Mouse (Mus musculus) G1E (cell line): ENCODE data around the gene Runx3. TPM values are rescaled to one million over a fixed set of nuclear protein-coding genes. Genes with fewer than 3 reads are reported as not detected.

Source experiments
- ATAC-seq: 2 replicates; pipeline ENCODE4 v1.8.0; 2016; ENCODE audit warnings: mild to moderate bottlenecking; ENCODE audit not compliant: insufficient number of reproducible peaks, poor library complexity, low FRiP score, severe bottlenecking; ENCODE audit errors: extremely low read depth
- DNase-seq: peaks from one replicate; pipeline ENCODE4 v3.0.0; 2012; ENCODE audit warnings: low spot score
- H3K27me3 ChIP-seq: 2 replicates; pipeline ENCODE4 v1.6.1; 2012; ENCODE audit warnings: mild to moderate bottlenecking, low read length, inconsistent platforms; ENCODE audit not compliant: insufficient read depth
- H3K36me3 ChIP-seq: replicated peaks from 2 replicates; pipeline ENCODE3; 2012; ENCODE audit warnings: mild to moderate bottlenecking, inconsistent platforms
- H3K4me1 ChIP-seq: 2 replicates; pipeline ENCODE4 v1.6.1; 2012; ENCODE audit warnings: low read depth, low read length, inconsistent platforms, mixed read lengths; ENCODE audit not compliant: insufficient read depth
- H3K4me3 ChIP-seq: 2 replicates; pipeline ENCODE4 v1.5.1; 2012; ENCODE audit warnings: low read depth, mild to moderate bottlenecking, inconsistent platforms, low read length, moderate library complexity, mixed read lengths
- H3K9me3 ChIP-seq: replicated peaks from 2 replicates; pipeline ENCODE4 v1.6.1; 2012; ENCODE audit warnings: inconsistent platforms
- CTCF ChIP-seq: IDR thresholded peaks from 2 replicates; pipeline ENCODE4 v1.5.1; 2012; ENCODE audit warnings: low read depth, low read length, inconsistent platforms, mixed read lengths
- GATA1 ChIP-seq: IDR thresholded peaks from 2 replicates; pipeline ENCODE4 v1.6.1; 2012; ENCODE audit warnings: borderline replicate concordance, low read length, inconsistent platforms, mixed read lengths
- GATA2 ChIP-seq: IDR thresholded peaks from 2 replicates; pipeline ENCODE4 v1.6.1; 2012; ENCODE audit warnings: low read depth, low read length, inconsistent platforms, borderline replicate concordance
- POLR2AphosphoS5 ChIP-seq: IDR thresholded peaks from 2 replicates; pipeline ENCODE4 v1.6.1; 2012; ENCODE audit warnings: low read depth, low read length, inconsistent platforms; ENCODE audit not compliant: insufficient replicate concordance
- TAL1 ChIP-seq: conservative IDR thresholded peaks from 2 replicates; pipeline ENCODE4 v1.6.1; 2012; ENCODE audit warnings: low read depth, low read length, inconsistent platforms, mixed read lengths
- polyA plus RNA-seq: library from polyadenylated mRNA; stranded (reverse); fragments of >175 nt; gene quantifications from 2 replicates; pipeline ENCODE4 v1.2.3, GENCODE M21; 2012
- total RNA-seq, 2 experiments: library from RNA; stranded (forward) in 1 of 2; stranded (reverse) in 1 of 2; fragments of 200-1000 nt in 1 of 2; fragments of >200 nt in 1 of 2; fragmentation: Nextera tagmentation in 1 of 2; gene quantifications; 2 replicates each; pipeline ENCODE4 v1.2.3; 2014 to 2017

Runx3 gene
- total and polyA plus RNA-seq, 3 experiments = 0.05 to 0.55 TPM; not detected in 1

DNA sequence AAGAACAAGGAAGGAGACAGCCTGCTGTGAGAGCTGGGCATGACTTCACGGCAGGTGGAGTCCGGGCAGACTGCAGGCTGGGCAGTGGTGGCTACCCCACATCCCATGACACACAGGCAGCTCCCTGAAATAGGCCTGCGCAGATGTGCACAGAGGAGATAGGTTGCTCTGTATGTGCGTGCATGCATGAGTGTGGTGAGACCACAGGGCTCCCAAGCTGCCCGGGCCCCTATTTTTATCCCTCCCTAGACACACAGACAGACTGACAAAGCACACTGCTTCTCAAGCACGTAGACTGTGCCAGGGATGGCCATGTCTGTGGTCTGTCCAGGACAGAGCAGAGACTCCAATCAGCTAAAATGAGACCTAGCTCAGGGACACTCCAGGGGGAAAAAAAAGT lies 10.7 kb downstream of the Runx3 start:
- no peaks in the 10 kb centered on the region for H3K36me3 ChIP-seq
- TF ChIP-seq GATA2 (no peak), CTCF (no peak), TAL1 (no peak), POLR2AphosphoS5 (no peak), GATA1 (no peak)
- ATAC-seq (no peak), DNase-seq (no peak)
- no peaks in the 10 kb centered on the region for H3K4me1 ChIP-seq
- no peaks in the 10 kb centered on the region for H3K9me3 ChIP-seq
- peaks cover 21% of the 10 kb centered on the region for H3K27me3 ChIP-seq
- H3K4me3 ChIP-seq = no peak overlapping the region

DNA sequence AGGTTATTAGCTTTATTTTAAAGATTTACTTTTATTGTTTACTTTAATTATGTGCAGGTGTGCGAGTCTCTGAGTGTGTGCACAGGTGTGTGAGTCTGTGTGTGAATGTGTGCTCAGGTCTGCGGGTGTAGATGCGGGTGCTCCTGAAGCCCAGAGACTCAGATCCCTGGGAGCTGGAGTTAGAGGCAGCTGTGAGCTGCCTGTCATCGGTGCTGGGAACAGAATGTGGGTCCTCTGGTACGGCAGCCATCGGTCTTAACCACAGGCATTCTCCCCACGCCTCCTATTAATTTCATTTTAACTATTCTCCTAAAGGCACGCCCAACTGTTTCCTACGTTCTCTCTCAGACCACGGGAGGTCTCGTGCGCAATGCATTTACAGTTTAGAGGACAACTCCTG lies 12.3 kb downstream of the Runx3 start:
- Histone ChIP-seq H3K4me1 (no peaks in the 10 kb centered on the region), H3K36me3 (no peaks in the 10 kb centered on the region), H3K9me3 (no peaks in the 10 kb centered on the region), H3K4me3 (no peak overlapping the region), H3K27me3 (peaks cover 25% of the 10 kb centered on the region)
- DNase-seq = no peak
- ATAC-seq = no peak
- TF ChIP-seq GATA2 (no peak), GATA1 (no peak), CTCF (no peak), TAL1 (no peak), POLR2AphosphoS5 (no peak)

DNA sequence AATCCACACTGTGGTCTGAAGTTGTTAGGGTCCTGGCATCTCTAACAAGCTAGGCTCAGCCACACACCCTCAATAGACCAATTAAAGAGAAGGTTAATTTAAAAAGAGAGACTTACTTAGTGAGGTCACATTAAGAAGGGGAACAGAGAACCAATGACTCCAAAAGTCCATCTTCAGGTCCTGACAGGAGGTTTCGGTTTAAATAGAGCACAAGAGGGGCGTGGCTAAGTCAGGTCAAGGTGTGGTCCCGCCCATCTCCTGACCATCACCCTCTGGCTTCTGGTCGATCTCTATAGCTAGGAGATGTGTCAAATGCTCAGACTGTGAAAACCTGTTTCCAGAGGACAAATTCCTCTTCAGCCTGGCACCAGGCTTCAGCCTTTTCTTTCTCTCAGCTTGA lies 13.3 kb downstream of the Runx3 start:
- ATAC-seq = no peak
- no peak for TF ChIP-seq GATA2
- no peak for TF ChIP-seq CTCF
- TF ChIP-seq TAL1 = no peak
- TF ChIP-seq GATA1 = no peak
- TF ChIP-seq POLR2AphosphoS5 = no peak
- no peak for DNase-seq
- H3K27me3 ChIP-seq = peaks cover 26% of the 10 kb centered on the region
- no peaks in the 10 kb centered on the region for H3K36me3 ChIP-seq
- no peaks in the 10 kb centered on the region for H3K4me1 ChIP-seq
- H3K4me3 ChIP-seq = no peak overlapping the region
- H3K9me3 ChIP-seq = no peaks in the 10 kb centered on the region

DNA sequence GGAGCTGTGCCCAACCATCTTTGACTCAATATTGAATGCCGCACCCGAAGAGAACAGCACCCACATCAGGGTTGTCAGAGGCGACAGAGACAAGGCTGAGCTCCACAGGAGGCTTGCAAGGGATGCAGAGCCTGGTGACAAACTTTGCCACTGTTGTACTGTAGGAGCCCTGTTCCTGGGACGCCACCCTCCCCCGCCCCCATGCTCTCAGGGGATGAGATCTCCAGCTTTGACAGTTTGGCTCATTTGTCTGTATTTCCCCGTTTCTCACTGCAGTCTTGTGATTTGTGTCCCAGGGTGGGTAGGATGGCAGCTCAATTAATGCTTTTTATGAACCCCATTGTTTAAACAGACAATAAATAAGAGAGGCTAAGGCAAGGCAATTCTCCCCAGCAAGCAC lies 14.9 kb downstream of the Runx3 start:
- Histone ChIP-seq H3K27me3 (peaks cover 35% of the 10 kb centered on the region), H3K9me3 (no peaks in the 10 kb centered on the region), H3K36me3 (no peaks in the 10 kb centered on the region), H3K4me1 (no peaks in the 10 kb centered on the region), H3K4me3 (no peak overlapping the region)
- DNase-seq = no peak
- ATAC-seq = no peak
- TF ChIP-seq CTCF (no peak), GATA2 (no peak), GATA1 (no peak), TAL1 (no peak), POLR2AphosphoS5 (no peak)

DNA sequence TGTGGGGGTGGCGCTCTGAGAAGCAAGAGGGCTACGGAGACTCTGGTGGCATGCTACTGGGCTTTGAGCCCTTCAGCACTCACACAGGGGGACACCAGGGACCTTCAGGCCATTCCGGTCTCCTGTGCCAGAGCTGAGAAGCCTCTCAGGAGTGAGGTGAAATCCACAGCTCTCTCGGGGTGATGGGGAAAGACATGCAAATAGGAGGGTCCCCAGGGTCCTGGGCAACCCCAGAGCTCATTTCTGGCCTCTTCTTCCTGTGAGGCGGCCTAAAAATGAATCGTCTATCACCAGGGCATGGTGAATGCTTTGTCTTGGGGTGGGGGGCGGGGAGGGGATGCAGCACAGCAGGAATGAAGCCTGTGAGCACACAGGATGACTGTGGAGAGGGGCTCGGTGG lies 15.8 kb downstream of the Runx3 start:
- no peak overlapping the region for H3K4me3 ChIP-seq
- H3K9me3 ChIP-seq = no peaks in the 10 kb centered on the region
- H3K27me3 ChIP-seq = peaks cover 38% of the 10 kb centered on the region
- no peak for ATAC-seq
- DNase-seq = no peak
- TF ChIP-seq GATA2 (no peak), CTCF (no peak), TAL1 (no peak), GATA1 (no peak), POLR2AphosphoS5 (no peak)
- H3K4me1 ChIP-seq = no peaks in the 10 kb centered on the region
- no peaks in the 10 kb centered on the region for H3K36me3 ChIP-seq

DNA sequence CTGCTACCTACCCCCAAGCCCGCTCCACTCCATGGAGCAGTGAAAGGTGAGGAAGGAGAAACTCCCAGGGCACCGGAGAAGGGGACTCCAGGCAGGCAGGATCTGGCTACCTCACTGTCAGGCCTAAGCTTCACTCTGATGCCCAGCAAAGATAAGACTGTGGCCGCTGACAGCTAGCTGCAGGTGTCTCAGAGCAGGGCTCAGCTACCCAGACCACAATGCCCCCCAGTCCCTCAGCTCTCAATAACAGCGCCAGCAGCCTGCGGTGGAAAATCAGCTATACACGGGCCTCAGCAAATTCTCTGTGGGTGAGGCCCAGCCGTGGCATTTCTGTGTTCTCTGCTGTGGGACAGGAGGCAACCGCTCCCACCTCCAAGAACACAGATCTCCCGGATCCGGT lies 16.2 kb downstream of the Runx3 start:
- peaks cover 41% of the 10 kb centered on the region for H3K27me3 ChIP-seq

DNA sequence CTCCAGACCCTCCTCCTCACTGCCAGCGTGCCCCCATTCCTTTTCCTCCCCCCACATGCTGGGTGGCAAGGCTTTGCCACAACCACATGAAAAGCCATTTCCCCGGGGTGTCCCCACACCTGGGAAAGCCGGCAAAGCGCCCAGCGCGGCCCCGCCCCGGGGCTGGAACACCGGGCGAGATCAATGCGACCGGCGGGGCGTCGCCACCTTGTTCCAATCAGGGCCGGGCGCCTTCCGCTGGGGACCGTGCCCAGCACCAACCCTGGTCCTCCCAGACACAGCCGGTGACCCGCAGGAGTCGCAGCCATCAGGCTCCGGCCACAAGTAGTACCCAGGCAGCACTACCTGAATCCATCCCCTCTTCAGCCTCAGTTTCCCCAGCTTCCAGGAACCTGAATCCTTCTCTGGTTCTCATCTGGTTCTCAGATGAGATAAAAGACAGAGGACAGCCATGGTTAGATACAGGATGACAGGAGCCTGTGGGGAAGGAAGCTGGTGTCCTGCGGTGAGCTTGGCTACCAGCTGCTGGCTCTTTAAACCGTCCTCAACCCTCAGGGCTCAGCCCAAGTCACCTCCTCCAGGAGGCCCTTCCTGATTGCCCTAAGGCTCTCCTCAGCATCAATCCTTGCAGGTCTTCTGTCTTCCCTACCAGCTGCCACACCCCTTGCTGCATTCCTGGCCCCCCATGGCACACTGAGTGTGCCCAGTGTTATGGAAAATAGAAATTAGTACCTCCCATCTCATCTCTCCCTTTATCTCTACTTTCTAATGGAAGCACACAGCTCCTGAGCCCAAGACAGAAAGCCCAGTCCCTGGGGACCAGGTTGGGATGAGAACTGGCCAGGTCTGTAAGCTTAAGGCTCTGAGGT lies 20.4 kb downstream of the Runx3 start:
- DNase-seq (no peak), ATAC-seq (no peak)
- TF ChIP-seq POLR2AphosphoS5 = no peak
- no peak for TF ChIP-seq CTCF
- TF ChIP-seq TAL1 = no peak
- no peak for TF ChIP-seq GATA2
- TF ChIP-seq GATA1 = no peak
- H3K4me3 ChIP-seq = no peak overlapping the region
- H3K4me1 ChIP-seq = no peaks in the 10 kb centered on the region
- peaks cover 29% of the 10 kb centered on the region for H3K27me3 ChIP-seq
- no peaks in the 10 kb centered on the region for H3K9me3 ChIP-seq
- H3K36me3 ChIP-seq = no peaks in the 10 kb centered on the region

More for the DNA sequence above, 16.2 kb downstream of the Runx3 start:
- Histone ChIP-seq H3K4me1 (no peaks in the 10 kb centered on the region), H3K36me3 (no peaks in the 10 kb centered on the region), H3K4me3 (no peak overlapping the region), H3K9me3 (no peaks in the 10 kb centered on the region)
- TF ChIP-seq CTCF (no peak), POLR2AphosphoS5 (no peak), GATA1 (no peak), GATA2 (no peak), TAL1 (no peak)
- DNase-seq = no peak
- no peak for ATAC-seq
